8 mouse cellular contexts compared by ENCODE assay signal in the genomic region with DNA sequence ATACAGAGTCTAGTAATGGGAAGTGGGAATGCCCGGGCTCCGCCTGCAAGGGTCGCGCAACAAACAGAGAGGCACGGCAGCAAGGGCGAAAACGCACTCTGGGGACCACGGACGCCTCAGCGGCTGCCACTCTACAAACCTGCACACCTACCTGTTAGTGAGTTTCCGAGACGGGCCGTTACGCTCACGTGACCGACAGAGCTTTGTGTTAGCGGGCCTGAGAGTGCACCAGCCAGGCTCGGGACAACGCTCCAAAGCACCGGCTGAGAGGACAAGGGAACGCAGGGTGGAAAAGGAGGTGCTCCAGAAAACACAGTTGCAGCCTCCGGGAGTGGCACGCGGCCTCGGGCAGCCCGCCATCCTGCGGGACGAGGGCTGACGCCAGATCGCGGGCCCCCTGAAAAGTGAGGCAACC. TPM values are rescaled to one million over a fixed set of nuclear protein-coding genes. Genes with fewer than 3 reads are reported as not detected.
A peak's percentile ranks its signal among the peaks of the same experiment; 100 is the strongest.
DNase-seq lines count a peak whose midpoint lies in the region; ATAC-seq and TF ChIP-seq lines count a peak whose summit lies in the region.

No protein-coding gene starts in this region.

- intact Hi-C loops in gastrocnemius, adult 2 months (cut with DNase I), result loop anchor here (5.0 to 10.0 kb wide), 3 partner anchors 582 to 958 kb away; partner anchors contain the start of genes Ankrd49, Ccdc82, Cwc15 and Jrkl

- WGBS in intestine, embryonic 15.5 days, result under 1% methylated on average over 31 of the region's 31 CpGs
- under 1% methylated on average over 31 of the region's 31 CpGs for WGBS in liver, embryonic 15.5 days (ENCODE audit: insufficient replicate concordance)
- WGBS in neural tube, embryonic 11.5 days, result 0% methylated on average over 31 of the region's 31 CpGs

- no peak for ATAC-seq in G1E (ENCODE audit: extremely low read depth, insufficient number of reproducible peaks, low FRiP score, poor library complexity, severe bottlenecking)
- ATAC-seq in erythroblast, adult 5-6 weeks (replicated peaks; ENCODE audit: low FRiP score, poor library complexity, severe bottlenecking), result peak; percentile 31
- peak; percentile 29 for ATAC-seq in intestine, embryonic 15.5 days
- peak; percentile 25 for ATAC-seq in liver, embryonic 15.5 days (ENCODE audit: insufficient read depth)
- ATAC-seq in neural tube, embryonic 11.5 days (ENCODE audit: insufficient read depth, low FRiP score, low TSS enrichment), result peak; percentile 3

- peaks cover 28% of the 10 kb centered on the region for H3K4me1 ChIP-seq in G1E (ENCODE audit: insufficient read depth, low read depth, low read length)
- peaks cover 14% of the 10 kb centered on the region for H3K4me1 ChIP-seq in intestine, embryonic 15.5 days (replicated peaks)
- H3K4me1 ChIP-seq in liver, embryonic 15.5 days (replicated peaks), result peaks cover 36% of the 10 kb centered on the region
- H3K4me1 ChIP-seq in neural tube, embryonic 11.5 days (ENCODE audit: control insufficient read depth, insufficient read depth, low read length), result peaks cover 16% of the 10 kb centered on the region

- no peak for TF ChIP-seq CTCF in gastrocnemius, adult 2 months (IDR thresholded peaks at IDR 0.05)
- no peak for TF ChIP-seq CTCF in G1E (IDR thresholded peaks at IDR 0.05; ENCODE audit: low read depth, low read length)

- peaks cover 44% of the 10 kb centered on the region for H3K36me3 ChIP-seq in G1E (replicated peaks)
- peaks cover 9% of the 10 kb centered on the region for H3K36me3 ChIP-seq in intestine, embryonic 15.5 days
- peaks cover 30% of the 10 kb centered on the region for H3K36me3 ChIP-seq in liver, embryonic 15.5 days (replicated peaks)
- no peaks in the 10 kb centered on the region for H3K36me3 ChIP-seq in neural tube, embryonic 11.5 days (ENCODE audit: control insufficient read depth, insufficient read depth, low read length)

- H3K9ac ChIP-seq in intestine, embryonic 15.5 days, result peak overlapping the region; percentile 90
- peak overlapping the region; percentile 91 for H3K9ac ChIP-seq in liver, embryonic 15.5 days
- peak overlapping the region; percentile 80 for H3K9ac ChIP-seq in neural tube, embryonic 11.5 days (ENCODE audit: low read length)

- no peaks in the 10 kb centered on the region for H3K27me3 ChIP-seq in G1E (ENCODE audit: insufficient read depth, low read length)
- no peaks in the 10 kb centered on the region for H3K27me3 ChIP-seq in intestine, embryonic 15.5 days (replicated peaks)
- no peaks in the 10 kb centered on the region for H3K27me3 ChIP-seq in liver, embryonic 15.5 days
- no peaks in the 10 kb centered on the region for H3K27me3 ChIP-seq in neural tube, embryonic 11.5 days (ENCODE audit: control insufficient read depth, insufficient read depth, low read length)

- H3K9me3 ChIP-seq in G1E (replicated peaks), result no peaks in the 10 kb centered on the region
- H3K9me3 ChIP-seq in intestine, embryonic 15.5 days, result no peaks in the 10 kb centered on the region
- no peaks in the 10 kb centered on the region for H3K9me3 ChIP-seq in liver, embryonic 15.5 days (replicated peaks)
- no peaks in the 10 kb centered on the region for H3K9me3 ChIP-seq in neural tube, embryonic 11.5 days (ENCODE audit: control insufficient read depth, low read length)

- peak overlapping the region; percentile 98 for H3K27ac ChIP-seq in gastrocnemius, adult 2 months
- peak overlapping the region; percentile 99 for H3K27ac ChIP-seq in intestine, embryonic 15.5 days
- H3K27ac ChIP-seq in liver, embryonic 15.5 days (replicated peaks), result peak overlapping the region; percentile 98
- H3K27ac ChIP-seq in neural tube, embryonic 11.5 days (ENCODE audit: low read depth, low read length), result peak overlapping the region; percentile 93

- peak overlapping the region; percentile 75 for H3K4me2 ChIP-seq in intestine, embryonic 15.5 days (replicated peaks)
- peak overlapping the region; percentile 77 for H3K4me2 ChIP-seq in liver, embryonic 15.5 days
- peak overlapping the region; percentile 69 for H3K4me2 ChIP-seq in neural tube, embryonic 11.5 days (ENCODE audit: low read depth)

- DNase-seq in gastrocnemius, adult 2 months, result no peak
- DNase-seq in gastrocnemius, postnatal 4 days (ENCODE audit: low spot score in 2 of 2), result no peak
- DNase-seq in G1E (ENCODE audit: low spot score), result peak; percentile 12
- peak; percentile 76 for DNase-seq in neural tube, embryonic 11.5 days (ENCODE audit: low spot score)
- peak; percentile 76 for DNase-seq in thymus, postnatal 25 days

- peak overlapping the region; percentile 86 for H3K4me3 ChIP-seq in gastrocnemius, adult 2 months
- peak overlapping the region; percentile 82 for H3K4me3 ChIP-seq in G1E (ENCODE audit: low read depth, low read length)
- H3K4me3 ChIP-seq in intestine, embryonic 15.5 days (replicated peaks), result peak overlapping the region; percentile 86
- peak overlapping the region; percentile 86 for H3K4me3 ChIP-seq in liver, embryonic 15.5 days (replicated peaks)
- peak overlapping the region; percentile 65 for H3K4me3 ChIP-seq in neural tube, embryonic 11.5 days (ENCODE audit: low read depth, low read length)

RNA-seq across cellular contexts. Expression of gene Cep57, which starts 0.5 kb away (rescaled TPM):
- total RNA-seq in gastrocnemius, adult 2 months (2021), result 1 to 10 TPM; 5.7 to 7.0 TPM
- 10 to 100 TPM; 16.1 to 19.4 TPM for total RNA-seq in gastrocnemius, postnatal 4 days (2021)
- total RNA-seq in G1E (2014; fragmentation: Nextera tagmentation) (84.5 and 94.1 TPM in 2 replicates), G1E (2017) (81.4 and 93.9 TPM in 2 replicates)
- polyA plus RNA-seq in G1E (2012), result 12.2 and 14.0 TPM in 2 replicates
- 22.7 and 26.3 TPM in 2 replicates for total RNA-seq in erythroblast, adult 5-6 weeks (2015; ENCODE audit: low replicate concordance)
- 29.8 and 34.2 TPM in 2 replicates for total RNA-seq in erythroblast, adult 5-6 weeks (2017; ENCODE audit: low replicate concordance)
- 47.3 and 54.6 TPM in 2 replicates for polyA plus RNA-seq in intestine, embryonic 15.5 days (2015; fragmentation: Nextera tagmentation; extraction: Ambion mirVana)
- polyA plus RNA-seq in liver, embryonic 15.5 days (2015; fragmentation: Nextera tagmentation; extraction: Ambion mirVana), result 26.1 and 31.2 TPM in 2 replicates
- 57.2 and 60.2 TPM in 2 replicates for polyA plus RNA-seq in neural tube, embryonic 11.5 days (2014; fragmentation: Nextera tagmentation; extraction: Ambion mirVana)

RNA-seq across cellular contexts. Expression of gene Fam76b, which starts 1.1 kb away (rescaled TPM):
- total RNA-seq in gastrocnemius, adult 2 months (2021), result 1 to 10 TPM; 4.9 to 5.3 TPM
- 10 to 100 TPM; 19.0 to 22.9 TPM for total RNA-seq in gastrocnemius, postnatal 4 days (2021)
- total RNA-seq in G1E (2014; fragmentation: Nextera tagmentation) (74.5 and 81.2 TPM in 2 replicates), G1E (2017) (74.1 and 87.0 TPM in 2 replicates)
- polyA plus RNA-seq in G1E (2012), result 20.9 and 25.3 TPM in 2 replicates
- total RNA-seq in erythroblast, adult 5-6 weeks (2015; ENCODE audit: low replicate concordance), result 37.3 and 38.9 TPM in 2 replicates
- total RNA-seq in erythroblast, adult 5-6 weeks (2017; ENCODE audit: low replicate concordance), result 40.7 and 50.6 TPM in 2 replicates
- 19.2 and 20.0 TPM in 2 replicates for polyA plus RNA-seq in intestine, embryonic 15.5 days (2015; fragmentation: Nextera tagmentation; extraction: Ambion mirVana)
- polyA plus RNA-seq in liver, embryonic 15.5 days (2015; fragmentation: Nextera tagmentation; extraction: Ambion mirVana), result 8.9 and 9.7 TPM in 2 replicates
- polyA plus RNA-seq in neural tube, embryonic 11.5 days (2014; fragmentation: Nextera tagmentation; extraction: Ambion mirVana), result 28.4 and 29.8 TPM in 2 replicates

Comparison
In these comparisons a context has a peak if more than half of its experiments do, and no peak if none do; other contexts are left out.
1. DNase-seq: peak in G1E (single experiment), neural tube, embryonic 11.5 days (single experiment) and thymus, postnatal 25 days (single experiment); none in gastrocnemius, adult 2 months (single experiment) and gastrocnemius, postnatal 4 days (0 of 2).
2. Peak in every context shown above with its lines, with median percentiles within 50 percentile points of each other: H3K27ac ChIP-seq, H3K4me3 ChIP-seq, H3K4me2 ChIP-seq and H3K9ac ChIP-seq.